Mouse (Mus musculus) myocyte (in vitro differentiated cells): ENCODE results near the gene Xylt2. TPM values are rescaled to one million over a fixed set of nuclear protein-coding genes. Genes with fewer than 3 reads are reported as not detected.

Experiments used
- H3K27me3 ChIP-seq: one replicate; pipeline ENCODE4 v1.6.1; 2011; ENCODE audit not compliant: control insufficient read depth, insufficient read depth, insufficient read length
- H3K36me3 ChIP-seq: one replicate; pipeline ENCODE4 v1.6.1; 2011; ENCODE audit not compliant: control insufficient read depth, insufficient read depth
- H3K4me2 ChIP-seq: one replicate; pipeline ENCODE4 v1.6.1; 2011; ENCODE audit warnings: low read depth, control low read depth
- H3K4me3 ChIP-seq: one replicate; pipeline ENCODE4 v1.5.1; 2011; ENCODE audit warnings: mild to moderate bottlenecking, control low read depth, moderate library complexity
- H3K79me2 ChIP-seq: one replicate; pipeline ENCODE4 v1.6.1; 2011; ENCODE audit not compliant: control insufficient read depth, insufficient read depth
- H3ac ChIP-seq: one replicate; pipeline ENCODE4 v1.6.1; 2011; ENCODE audit not compliant: control insufficient read depth, insufficient read length
- CEBPB ChIP-seq: IDR thresholded peaks from 2 replicates; pipeline ENCODE4 v1.6.1; 2011; ENCODE audit warnings: mild to moderate bottlenecking, moderate library complexity; ENCODE audit not compliant: poor library complexity, insufficient read depth, severe bottlenecking
- E2F4 ChIP-seq: IDR thresholded peaks from one replicate; pipeline ENCODE4 v1.6.1; 2011; ENCODE audit warnings: mild to moderate bottlenecking, control low read depth, moderate library complexity; ENCODE audit not compliant: insufficient read depth
- MAX ChIP-seq: IDR thresholded peaks from one replicate; pipeline ENCODE4 v1.6.1; 2011; ENCODE audit warnings: low read depth, mild to moderate bottlenecking, control low read depth
- MYOD1 ChIP-seq, 3 experiments: IDR thresholded peaks; one replicate each; pipeline ENCODE4 v1.6.1; 2011; ENCODE audit warnings: control low read depth in 2 of 3, low read depth in 2 of 3, mild to moderate bottlenecking in 2 of 3, moderate library complexity in 1 of 3; ENCODE audit not compliant: insufficient read length in 2 of 3, control insufficient read depth in 1 of 3
- MYOG ChIP-seq, 3 experiments: IDR thresholded peaks; one replicate each; pipeline ENCODE4 v1.6.1; 2011; ENCODE audit warnings: control low read depth in 2 of 3, low read depth in 2 of 3, mild to moderate bottlenecking in 2 of 3; ENCODE audit not compliant: insufficient read length in 2 of 3, control insufficient read depth in 1 of 3, insufficient read depth in 1 of 3
- POLR2A ChIP-seq: IDR thresholded peaks from one replicate; pipeline ENCODE4 v1.6.1; 2011; ENCODE audit warnings: low read depth, mild to moderate bottlenecking, control low read depth, moderate library complexity; ENCODE audit not compliant: insufficient read length
- POLR2AphosphoS2 ChIP-seq: IDR thresholded peaks from one replicate; pipeline ENCODE4 v1.6.1; 2011; ENCODE audit warnings: low read depth, control low read depth; ENCODE audit not compliant: insufficient read length
- REST ChIP-seq: IDR thresholded peaks from one replicate; pipeline ENCODE4 v1.6.1; 2011; ENCODE audit warnings: mild to moderate bottlenecking, control low read depth, moderate library complexity; ENCODE audit not compliant: insufficient read depth, insufficient read length
- SRF ChIP-seq: IDR thresholded peaks from one replicate; pipeline ENCODE4 v1.6.1; 2011; ENCODE audit warnings: low read depth; ENCODE audit not compliant: control insufficient read depth, insufficient read length
- TCF12 ChIP-seq: IDR thresholded peaks from one replicate; pipeline ENCODE4 v1.6.1; 2011; ENCODE audit warnings: mild to moderate bottlenecking, control low read depth; ENCODE audit not compliant: poor library complexity, insufficient read depth, severe bottlenecking
- TCF3 ChIP-seq: IDR thresholded peaks from one replicate; pipeline ENCODE4 v1.6.1; 2011; ENCODE audit warnings: low read depth, control low read depth; ENCODE audit not compliant: insufficient read length
- USF1 ChIP-seq: IDR thresholded peaks from one replicate; pipeline ENCODE4 v1.6.1; 2011; ENCODE audit warnings: low read depth, mild to moderate bottlenecking, control low read depth, moderate library complexity
- polyA plus RNA-seq: library from polyadenylated mRNA; unstranded; fragments of >200 nt; fragmentation: generic; extraction: Trizol; gene quantifications from one replicate; pipeline ENCODE4 v1.2.1, GENCODE M21; 2012; ENCODE audit warnings: missing spikeins

Gene Xylt2
- polyA plus RNA-seq: 14.8 TPM

DNA sequence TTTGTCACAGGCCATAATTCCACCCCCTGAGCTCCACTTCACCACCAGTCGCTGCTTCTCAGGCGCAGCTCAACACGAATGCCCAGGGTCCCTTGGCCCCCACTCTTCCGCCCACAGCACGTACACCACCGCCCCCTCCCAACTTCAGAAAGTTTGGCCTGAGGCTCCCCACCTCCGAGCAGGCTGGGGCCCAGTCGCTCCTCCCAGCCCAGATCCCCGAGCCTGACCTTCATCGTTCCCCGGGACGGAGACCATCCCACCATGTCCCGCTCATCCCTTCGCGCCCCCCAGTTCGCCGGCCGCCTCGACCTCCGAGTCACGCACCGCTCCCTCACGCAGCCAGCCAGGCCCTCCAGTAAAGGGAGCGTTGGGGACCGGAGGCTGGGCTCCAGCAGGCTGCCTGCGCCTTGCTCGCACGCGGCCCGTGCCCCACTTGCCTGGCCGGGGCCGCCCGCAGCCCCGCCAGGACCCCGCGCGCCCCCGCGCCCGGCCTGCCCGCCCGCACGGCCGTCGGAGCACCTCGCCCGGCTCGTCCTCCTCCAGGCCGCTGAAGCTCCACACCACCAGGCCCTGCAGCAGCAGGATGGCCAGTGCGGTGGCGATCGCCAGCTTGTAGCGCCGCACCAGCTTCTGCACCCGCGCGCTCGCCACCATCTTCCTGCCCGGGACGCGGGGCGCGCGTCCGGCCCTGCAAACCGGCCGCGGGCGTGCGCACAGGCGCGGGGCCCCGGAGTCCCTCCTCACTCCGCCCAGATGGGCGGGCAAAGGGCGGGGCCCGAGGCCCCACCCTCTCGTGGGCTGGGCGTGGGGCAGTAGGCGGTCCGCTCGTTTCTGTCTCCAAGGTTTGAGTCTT, at the start of gene Xylt2:
TSS of gene Xylt2 (minus strand) at position 762 of the 853 bp plus-strand sequence.
- H3K27me3 ChIP-seq: no peaks in the 10 kb centered on the region
- peak within 1 kb of the TSS; percentile 50 for H3K4me3 ChIP-seq
- H3K79me2 ChIP-seq: no peaks in the 10 kb centered on the region
- H3K4me2 ChIP-seq: peak within 1 kb of the TSS; percentile 94
- TF ChIP-seq MAX: no peak
- no peak for TF ChIP-seq SRF
- peak in 1 of 3 experiments; percentile 30 for TF ChIP-seq MYOG (IDR thresholded peaks at IDR 0.05; ENCODE audit: control insufficient read depth in 1 of 3, insufficient read depth in 1 of 3, insufficient read length in 2 of 3, low read depth in 2 of 3)
- peak; percentile 92 for TF ChIP-seq POLR2A
- no peak for TF ChIP-seq TCF3
- no peak for TF ChIP-seq TCF12
- TF ChIP-seq E2F4: no peak
- no peak for TF ChIP-seq CEBPB
- TF ChIP-seq POLR2AphosphoS2: peak; percentile 80
- peak within 1 kb of the TSS; percentile 46 for H3ac ChIP-seq
- H3K36me3 ChIP-seq: no peaks in the 10 kb centered on the region

DNA sequence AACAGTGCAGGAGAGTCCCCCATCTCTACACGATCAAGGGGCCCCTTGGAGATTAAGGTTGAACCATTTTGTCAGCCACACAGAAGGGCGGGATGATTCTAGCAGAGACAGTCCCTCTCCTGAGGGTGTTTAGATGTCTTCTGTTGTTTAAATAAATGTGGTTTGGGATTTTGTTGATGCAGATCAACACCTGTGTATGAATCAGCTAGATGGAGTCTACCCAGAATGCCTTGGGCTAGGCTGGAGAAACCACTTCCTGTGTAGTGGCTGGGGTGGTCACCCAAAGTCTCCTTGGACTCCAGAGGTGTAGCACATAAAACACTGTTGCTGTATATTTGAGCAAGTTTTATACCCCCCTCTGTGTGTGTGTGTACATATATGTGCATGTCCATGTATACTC, 41.9 kb upstream of the Xylt2 start:
- no peaks in the 10 kb centered on the region for H3K79me2 ChIP-seq
- H3K27me3 ChIP-seq: no peaks in the 10 kb centered on the region
- H3K4me2 ChIP-seq: peak overlapping the region; percentile 10
- H3K36me3 ChIP-seq: no peaks in the 10 kb centered on the region
- TF ChIP-seq REST (no peak), POLR2AphosphoS2 (no peak), SRF (no peak), MAX (no peak), TCF12 (no peak)
- H3K4me3 ChIP-seq: no peak overlapping the region
- H3ac ChIP-seq: no peak overlapping the region

- no peaks in the 10 kb centered on the region for H3K79me2 ChIP-seq
These were observed 41.0 kb upstream of the Xylt2 start for GRCm38 (mm10) chr11:94718113-94718909.

GRCm38 (mm10) chr11:94717239-94717638, 39.9 kb upstream of the Xylt2 start:
- Histone ChIP-seq H3K27me3 (no peaks in the 10 kb centered on the region), H3ac (no peak overlapping the region), H3K4me2 (no peak overlapping the region), H3K4me3 (no peak overlapping the region), H3K36me3 (no peaks in the 10 kb centered on the region), H3K79me2 (no peaks in the 10 kb centered on the region)
- TF ChIP-seq TCF12 (no peak), SRF (no peak), USF1 (no peak), MYOD1 (IDR thresholded peaks at IDR 0.05; ENCODE audit: control insufficient read depth in 1 of 3, insufficient read length in 2 of 3, low read depth in 2 of 3) (no peak), E2F4 (no peak), POLR2A (no peak), TCF3 (no peak), POLR2AphosphoS2 (no peak), MAX (no peak), MYOG (IDR thresholded peaks at IDR 0.05; ENCODE audit: control insufficient read depth in 1 of 3, insufficient read depth in 1 of 3, insufficient read length in 2 of 3, low read depth in 2 of 3) (no peak), REST (no peak), CEBPB (no peak)

More at GRCm38 (mm10) chr11:94718113-94718909, 41.0 kb upstream of the Xylt2 start:
- Histone ChIP-seq H3ac (no peak overlapping the region), H3K27me3 (no peaks in the 10 kb centered on the region), H3K4me3 (no peak overlapping the region), H3K4me2 (no peak overlapping the region), H3K36me3 (no peaks in the 10 kb centered on the region)
- no peak for TF ChIP-seq SRF

DNA sequence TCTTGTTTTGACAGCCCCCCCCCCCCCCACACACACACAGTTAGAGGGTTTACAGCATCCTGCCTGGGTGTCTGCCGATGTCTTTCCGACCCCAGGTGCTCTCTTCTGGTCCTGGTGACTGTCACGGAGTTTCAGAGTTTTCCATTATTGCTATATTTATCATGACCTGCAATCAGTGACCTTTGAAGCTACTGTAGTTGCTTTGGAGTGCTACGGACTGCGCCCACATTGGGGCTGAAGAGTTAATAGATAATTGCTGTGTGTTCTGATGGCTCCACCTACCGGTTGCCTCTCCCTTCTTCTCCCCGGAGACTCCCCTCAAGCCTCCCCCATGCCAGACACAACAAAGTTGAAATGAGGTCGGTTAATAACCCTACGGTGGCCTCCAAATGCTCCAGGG, 39.4 kb upstream of the Xylt2 start:
- Histone ChIP-seq H3ac (no peak overlapping the region), H3K4me2 (no peak overlapping the region), H3K79me2 (no peaks in the 10 kb centered on the region), H3K4me3 (no peak overlapping the region), H3K36me3 (no peaks in the 10 kb centered on the region), H3K27me3 (no peaks in the 10 kb centered on the region)
- TF ChIP-seq MYOD1 (IDR thresholded peaks at IDR 0.05; ENCODE audit: control insufficient read depth in 1 of 3, insufficient read length in 2 of 3, low read depth in 2 of 3): no peak
- TF ChIP-seq TCF3: no peak
- no peak for TF ChIP-seq MAX
- TF ChIP-seq CEBPB: no peak
- no peak for TF ChIP-seq REST
- no peak for TF ChIP-seq SRF
- TF ChIP-seq USF1: no peak
- TF ChIP-seq TCF12: no peak
- no peak for TF ChIP-seq POLR2AphosphoS2
- TF ChIP-seq MYOG (IDR thresholded peaks at IDR 0.05; ENCODE audit: control insufficient read depth in 1 of 3, insufficient read depth in 1 of 3, insufficient read length in 2 of 3, low read depth in 2 of 3): no peak
- no peak for TF ChIP-seq POLR2A
- no peak for TF ChIP-seq E2F4
